Mouse (Mus musculus): Measurements from ENCODE around the gene Nlrc5. TPM values are rescaled to one million over a fixed set of nuclear protein-coding genes. Genes with fewer than 3 reads are reported as not detected.

Gene Nlrc5
- polyA plus RNA-seq, 1 experiment from 2014 or later = 0.50 TPM

- TF ChIP-seq CTCF (IDR thresholded peaks at IDR 0.05; ENCODE audit: low read depth) = no peak
- H3K4me1 ChIP-seq (replicated peaks; ENCODE audit: control insufficient read depth, insufficient read depth, low read length) = no peaks in the 10 kb centered on the region; the same call in 1 of the 2 replicates
- H3K4me2 ChIP-seq (replicated peaks; ENCODE audit: low read depth) = no peak overlapping the region
- H3K27me3 ChIP-seq (replicated peaks; ENCODE audit: control insufficient read depth, insufficient read depth, low read length) = 0 out of 2 replicates have a peak, but pooled peaks cover 8% of the 10 kb centered on the region
- no peak for ATAC-seq
- H3K9me3 ChIP-seq (ENCODE audit: control insufficient read depth) = no peaks in the 10 kb centered on the region
- 83% methylated on average over 7 of the region's 7 CpGs for WGBS
- no peaks in the 10 kb centered on the region for H3K36me3 ChIP-seq (ENCODE audit: control insufficient read depth, insufficient read depth)
- no peak overlapping the region for H3K4me3 ChIP-seq (ENCODE audit: low read depth, low read length)
- no peak overlapping the region for H3K27ac ChIP-seq (ENCODE audit: low read depth, low read length)
- H3K9ac ChIP-seq (ENCODE audit: low read depth, low read length) = no peak overlapping the region
Observed at GRCm38 (mm10) chr8:94429376-94429775, 4.8 kb upstream of the Nlrc5 start.

GRCm38 (mm10) chr8:94432212-94432611 lies 1.9 kb upstream of the Nlrc5 start:
- Histone ChIP-seq H3K4me2 (replicated peaks; ENCODE audit: low read depth) (no peak overlapping the region), H3K27ac (ENCODE audit: low read depth, low read length) (no peak overlapping the region), H3K36me3 (ENCODE audit: control insufficient read depth, insufficient read depth) (no peaks in the 10 kb centered on the region), H3K4me3 (ENCODE audit: low read depth, low read length) (no peak overlapping the region), H3K9ac (ENCODE audit: low read depth, low read length) (no peak overlapping the region), H3K4me1 (replicated peaks; ENCODE audit: control insufficient read depth, insufficient read depth, low read length) (no peaks in the 10 kb centered on the region; the same call in 1 of the 2 replicates), H3K9me3 (ENCODE audit: control insufficient read depth) (no peaks in the 10 kb centered on the region), H3K27me3 (replicated peaks; ENCODE audit: control insufficient read depth, insufficient read depth, low read length) (0 out of 2 replicates have a peak, but pooled peaks cover 8% of the 10 kb centered on the region)
- TF ChIP-seq CTCF (IDR thresholded peaks at IDR 0.05; ENCODE audit: low read depth) = no peak
- WGBS = 68% methylated on average over 3 of the region's 3 CpGs
- ATAC-seq = no peak

- ATAC-seq = no peak
Observed at GRCm38 (mm10) chr8:94434958-94435357, 802 bp downstream of the Nlrc5 start.

GRCm38 (mm10) chr8:94435397-94436111 lies 1.4 kb downstream of the Nlrc5 start:
- no peak for ATAC-seq
- Histone ChIP-seq H3K36me3 (ENCODE audit: control insufficient read depth, insufficient read depth) (no peaks in the 10 kb centered on the region), H3K4me3 (ENCODE audit: low read depth, low read length) (no peak overlapping the region), H3K9me3 (ENCODE audit: control insufficient read depth) (no peaks in the 10 kb centered on the region), H3K4me1 (replicated peaks; ENCODE audit: control insufficient read depth, insufficient read depth, low read length) (no peaks in the 10 kb centered on the region; the same call in 1 of the 2 replicates), H3K4me2 (replicated peaks; ENCODE audit: low read depth) (no peak overlapping the region), H3K9ac (ENCODE audit: low read depth, low read length) (no peak overlapping the region), H3K27ac (ENCODE audit: low read depth, low read length) (no peak overlapping the region), H3K27me3 (replicated peaks; ENCODE audit: control insufficient read depth, insufficient read depth, low read length) (0 out of 2 replicates have a peak, but pooled peaks cover 8% of the 10 kb centered on the region)
- no peak for TF ChIP-seq CTCF (IDR thresholded peaks at IDR 0.05; ENCODE audit: low read depth)
- WGBS = 91% methylated on average over 15 of the region's 15 CpGs

More at GRCm38 (mm10) chr8:94434958-94435357, 802 bp downstream of the Nlrc5 start:
- Histone ChIP-seq H3K9ac (ENCODE audit: low read depth, low read length) (no peak overlapping the region), H3K4me1 (replicated peaks; ENCODE audit: control insufficient read depth, insufficient read depth, low read length) (no peaks in the 10 kb centered on the region; the same call in 1 of the 2 replicates), H3K36me3 (ENCODE audit: control insufficient read depth, insufficient read depth) (no peaks in the 10 kb centered on the region), H3K4me3 (ENCODE audit: low read depth, low read length) (no peak overlapping the region), H3K27me3 (replicated peaks; ENCODE audit: control insufficient read depth, insufficient read depth, low read length) (0 out of 2 replicates have a peak, but pooled peaks cover 8% of the 10 kb centered on the region), H3K4me2 (replicated peaks; ENCODE audit: low read depth) (no peak overlapping the region), H3K27ac (ENCODE audit: low read depth, low read length) (no peak overlapping the region), H3K9me3 (ENCODE audit: control insufficient read depth) (no peaks in the 10 kb centered on the region)
- TF ChIP-seq CTCF (IDR thresholded peaks at IDR 0.05; ENCODE audit: low read depth) = no peak
- 82% methylated on average over 3 of the region's 3 CpGs for WGBS

GRCm38 (mm10) chr8:94436112-94436572 lies 2.0 kb downstream of the Nlrc5 start:
- ATAC-seq = no peak
- Histone ChIP-seq H3K9me3 (ENCODE audit: control insufficient read depth) (no peaks in the 10 kb centered on the region), H3K4me2 (replicated peaks; ENCODE audit: low read depth) (no peak overlapping the region), H3K4me3 (ENCODE audit: low read depth, low read length) (no peak overlapping the region), H3K36me3 (ENCODE audit: control insufficient read depth, insufficient read depth) (no peaks in the 10 kb centered on the region), H3K9ac (ENCODE audit: low read depth, low read length) (no peak overlapping the region), H3K27ac (ENCODE audit: low read depth, low read length) (no peak overlapping the region), H3K4me1 (replicated peaks; ENCODE audit: control insufficient read depth, insufficient read depth, low read length) (no peaks in the 10 kb centered on the region; the same call in 1 of the 2 replicates), H3K27me3 (replicated peaks; ENCODE audit: control insufficient read depth, insufficient read depth, low read length) (0 out of 2 replicates have a peak, but pooled peaks cover 8% of the 10 kb centered on the region)
- no peak for TF ChIP-seq CTCF (IDR thresholded peaks at IDR 0.05; ENCODE audit: low read depth)
- 87% methylated on average over 5 of the region's 5 CpGs for WGBS

GRCm38 (mm10) chr8:94436900-94437299 lies 2.7 kb downstream of the Nlrc5 start:
- 65% methylated on average over 3 of the region's 3 CpGs for WGBS
- H3K36me3 ChIP-seq (ENCODE audit: control insufficient read depth, insufficient read depth) = no peaks in the 10 kb centered on the region
- no peak for ATAC-seq
- H3K4me1 ChIP-seq (replicated peaks; ENCODE audit: control insufficient read depth, insufficient read depth, low read length) = no peaks in the 10 kb centered on the region; the same call in 1 of the 2 replicates
- no peak overlapping the region for H3K9ac ChIP-seq (ENCODE audit: low read depth, low read length)
- no peak for TF ChIP-seq CTCF (IDR thresholded peaks at IDR 0.05; ENCODE audit: low read depth)
- H3K9me3 ChIP-seq (ENCODE audit: control insufficient read depth) = no peaks in the 10 kb centered on the region
- H3K4me2 ChIP-seq (replicated peaks; ENCODE audit: low read depth) = no peak overlapping the region
- H3K27me3 ChIP-seq (replicated peaks; ENCODE audit: control insufficient read depth, insufficient read depth, low read length) = 0 out of 2 replicates have a peak, but pooled peaks cover 8% of the 10 kb centered on the region
- H3K27ac ChIP-seq (ENCODE audit: low read depth, low read length) = no peak overlapping the region
- no peak overlapping the region for H3K4me3 ChIP-seq (ENCODE audit: low read depth, low read length)
